Mouse (Mus musculus): ENCODE results near the gene Ms4a1. TPM values are rescaled to one million over a fixed set of nuclear protein-coding genes. Genes with fewer than 3 reads are reported as not detected.
"Not testable (repeated sequence)": the region's sequence is repeated elsewhere in the genome, so short reads cannot be mapped to it uniquely, and the experiment has no call there.

The Ms4a1 gene
- polyA plus RNA-seq, 1 experiment from 2014 or later: 0.91 TPM

GRCm38 (mm10) chr19:11292990-11293389 is 26.9 kb upstream of the Ms4a1 start:
- H3K9ac ChIP-seq (replicated peaks; ENCODE audit: low read depth): no peak overlapping the region; the same call in 1 of the 2 replicates
- no peak for ATAC-seq
- TF ChIP-seq CTCF (IDR thresholded peaks at IDR 0.05) (no peak), EP300 (IDR thresholded peaks at IDR 0.05) (no peak)
- peak overlapping the region; percentile 31 for H3K4me3 ChIP-seq (ENCODE audit: low read depth, low read length)
- no peak overlapping the region for H3K27ac ChIP-seq (ENCODE audit: low read length)
- WGBS: 4% methylated on average over 12 of the region's 12 CpGs
- H3K36me3 ChIP-seq (ENCODE audit: insufficient read depth, low read length): no peaks in the 10 kb centered on the region
- no peaks in the 10 kb centered on the region for H3K27me3 ChIP-seq (replicated peaks; ENCODE audit: insufficient read depth, low read length)
- H3K4me2 ChIP-seq (replicated peaks; ENCODE audit: low read depth, low read length): peak overlapping the region; percentile 52
- H3K9me3 ChIP-seq (ENCODE audit: low read length): no peaks in the 10 kb centered on the region
- peak; percentile 10 for DNase-seq (ENCODE audit: low spot score)
- H3K4me1 ChIP-seq (ENCODE audit: insufficient read depth, low read depth, low read length): no peaks in the 10 kb centered on the region

GRCm38 (mm10) chr19:11283773-11284172 is 17.7 kb upstream of the Ms4a1 start, which contains the start of gene Ms4a5:
Gene Ms4a5, minus strand, starts transcription at chr19:11283873.
- no peak for ATAC-seq
- no peak within 1 kb of the TSS for H3K4me2 ChIP-seq (replicated peaks; ENCODE audit: low read depth, low read length)
- H3K36me3 ChIP-seq (ENCODE audit: insufficient read depth, low read length): no peaks in the 10 kb centered on the region
- DNase-seq (ENCODE audit: low spot score): no peak
- H3K27ac ChIP-seq (ENCODE audit: low read length): no peak within 1 kb of the TSS
- no peaks in the 10 kb centered on the region for H3K9me3 ChIP-seq (ENCODE audit: low read length)
- TF ChIP-seq EP300 (IDR thresholded peaks at IDR 0.05) (no peak), CTCF (IDR thresholded peaks at IDR 0.05) (no peak)
- no peak within 1 kb of the TSS for H3K4me3 ChIP-seq (ENCODE audit: low read depth, low read length)
- H3K27me3 ChIP-seq (replicated peaks; ENCODE audit: insufficient read depth, low read length): no peaks in the 10 kb centered on the region
- H3K9ac ChIP-seq (replicated peaks; ENCODE audit: low read depth): no peak within 1 kb of the TSS
- WGBS: 83% methylated on average over 2 of the region's 2 CpGs
- H3K4me1 ChIP-seq (ENCODE audit: insufficient read depth, low read depth, low read length): no peaks in the 10 kb centered on the region

- no peak for ATAC-seq
- H3K9ac ChIP-seq (replicated peaks; ENCODE audit: low read depth): no peak overlapping the region
- 90% methylated on average over 3 of the region's 3 CpGs for WGBS
- no peak for DNase-seq (ENCODE audit: low spot score)
- H3K27ac ChIP-seq (ENCODE audit: low read length): no peak overlapping the region
- H3K36me3 ChIP-seq (ENCODE audit: insufficient read depth, low read length): no peaks in the 10 kb centered on the region
- no peaks in the 10 kb centered on the region for H3K4me1 ChIP-seq (ENCODE audit: insufficient read depth, low read depth, low read length)
- no peak overlapping the region for H3K4me2 ChIP-seq (replicated peaks; ENCODE audit: low read depth, low read length)
- TF ChIP-seq CTCF (IDR thresholded peaks at IDR 0.05) (no peak), EP300 (IDR thresholded peaks at IDR 0.05) (no peak)
- H3K9me3 ChIP-seq (ENCODE audit: low read length): no peaks in the 10 kb centered on the region
- H3K27me3 ChIP-seq (replicated peaks; ENCODE audit: insufficient read depth, low read length): no peaks in the 10 kb centered on the region
- no peak overlapping the region for H3K4me3 ChIP-seq (ENCODE audit: low read depth, low read length)
Observed at GRCm38 (mm10) chr19:11280223-11280622, 14.2 kb upstream of the Ms4a1 start.

- Histone ChIP-seq H3K36me3 (ENCODE audit: insufficient read depth, low read length) (no peaks in the 10 kb centered on the region), H3K9ac (replicated peaks; ENCODE audit: low read depth) (no peak overlapping the region), H3K4me3 (ENCODE audit: low read depth, low read length) (no peak overlapping the region), H3K4me1 (ENCODE audit: insufficient read depth, low read depth, low read length) (no peaks in the 10 kb centered on the region), H3K27ac (ENCODE audit: low read length) (no peak overlapping the region), H3K9me3 (ENCODE audit: low read length) (no peaks in the 10 kb centered on the region), H3K27me3 (replicated peaks; ENCODE audit: insufficient read depth, low read length) (no peaks in the 10 kb centered on the region), H3K4me2 (replicated peaks; ENCODE audit: low read depth, low read length) (no peak overlapping the region)
- DNase-seq (ENCODE audit: low spot score): peak; percentile 14
- ATAC-seq: no peak
- TF ChIP-seq CTCF (IDR thresholded peaks at IDR 0.05) (no peak), EP300 (IDR thresholded peaks at IDR 0.05) (no peak)
- 23% methylated on average over 5 of the region's 5 CpGs for WGBS
Observed at GRCm38 (mm10) chr19:11276431-11276830, 10.4 kb upstream of the Ms4a1 start.

GRCm38 (mm10) chr19:11266956-11267355 is 915 bp upstream of the Ms4a1 start:
- ATAC-seq (no peak), DNase-seq (ENCODE audit: low spot score) (no peak)
- H3K4me3 ChIP-seq (ENCODE audit: low read depth, low read length): no peak overlapping the region
- H3K9ac ChIP-seq (replicated peaks; ENCODE audit: low read depth): no peak overlapping the region
- TF ChIP-seq EP300 (IDR thresholded peaks at IDR 0.05) (no peak), CTCF (IDR thresholded peaks at IDR 0.05) (no peak)
- H3K9me3 ChIP-seq (ENCODE audit: low read length): no peaks in the 10 kb centered on the region
- WGBS: 72% methylated on average over 4 of the region's 4 CpGs
- no peaks in the 10 kb centered on the region for H3K36me3 ChIP-seq (ENCODE audit: insufficient read depth, low read length)
- no peaks in the 10 kb centered on the region for H3K4me1 ChIP-seq (ENCODE audit: insufficient read depth, low read depth, low read length)
- no peaks in the 10 kb centered on the region for H3K27me3 ChIP-seq (replicated peaks; ENCODE audit: insufficient read depth, low read length)
- no peak overlapping the region for H3K27ac ChIP-seq (ENCODE audit: low read length)
- H3K4me2 ChIP-seq (replicated peaks; ENCODE audit: low read depth, low read length): no peak overlapping the region

GRCm38 (mm10) chr19:11264602-11265185 is 1.3 kb downstream of the Ms4a1 start:
- no peak for DNase-seq (ENCODE audit: low spot score)
- H3K36me3 ChIP-seq (ENCODE audit: insufficient read depth, low read length): no peaks in the 10 kb centered on the region
- no peak overlapping the region for H3K4me3 ChIP-seq (ENCODE audit: low read depth, low read length)
- H3K9ac ChIP-seq (replicated peaks; ENCODE audit: low read depth): no peak overlapping the region
- ATAC-seq: no peak
- H3K27me3 ChIP-seq (replicated peaks; ENCODE audit: insufficient read depth, low read length): no peaks in the 10 kb centered on the region
- no peaks in the 10 kb centered on the region for H3K9me3 ChIP-seq (ENCODE audit: low read length)
- no peaks in the 10 kb centered on the region for H3K4me1 ChIP-seq (ENCODE audit: insufficient read depth, low read depth, low read length)
- H3K4me2 ChIP-seq (replicated peaks; ENCODE audit: low read depth, low read length): no peak overlapping the region
- WGBS: 75% methylated on average over 9 of the region's 9 CpGs
- TF ChIP-seq EP300 (IDR thresholded peaks at IDR 0.05) (no peak), CTCF (IDR thresholded peaks at IDR 0.05) (no peak)
- H3K27ac ChIP-seq (ENCODE audit: low read length): no peak overlapping the region

- DNase-seq (ENCODE audit: low spot score): peak; percentile 12
- Histone ChIP-seq H3K36me3 (ENCODE audit: insufficient read depth, low read length) (no peaks in the 10 kb centered on the region), H3K9me3 (ENCODE audit: low read length) (no peaks in the 10 kb centered on the region), H3K4me3 (ENCODE audit: low read depth, low read length) (no peak overlapping the region), H3K27ac (ENCODE audit: low read length) (no peak overlapping the region), H3K4me1 (ENCODE audit: insufficient read depth, low read depth, low read length) (no peaks in the 10 kb centered on the region), H3K27me3 (replicated peaks; ENCODE audit: insufficient read depth, low read length) (no peaks in the 10 kb centered on the region), H3K9ac (replicated peaks; ENCODE audit: low read depth) (no peak overlapping the region), H3K4me2 (replicated peaks; ENCODE audit: low read depth, low read length) (no peak overlapping the region)
- no peak for ATAC-seq
- 62% methylated on average over 3 of the region's 3 CpGs for WGBS
- TF ChIP-seq CTCF (IDR thresholded peaks at IDR 0.05) (no peak), EP300 (IDR thresholded peaks at IDR 0.05) (no peak)
Observed at GRCm38 (mm10) chr19:11263549-11263948, 2.5 kb downstream of the Ms4a1 start.

GRCm38 (mm10) chr19:11262932-11263331 is 3.1 kb downstream of the Ms4a1 start:
- peak; percentile 10 for DNase-seq (ENCODE audit: low spot score)
- not testable (repeated sequence) for H3K9ac ChIP-seq (replicated peaks; ENCODE audit: low read depth); H3K4me1 ChIP-seq (ENCODE audit: insufficient read depth, low read depth, low read length); H3K4me2 ChIP-seq (replicated peaks; ENCODE audit: low read depth, low read length); H3K27me3 ChIP-seq (replicated peaks; ENCODE audit: insufficient read depth, low read length); H3K9me3 ChIP-seq (ENCODE audit: low read length); H3K36me3 ChIP-seq (ENCODE audit: insufficient read depth, low read length); H3K4me3 ChIP-seq (ENCODE audit: low read depth, low read length); H3K27ac ChIP-seq (ENCODE audit: low read length); ATAC-seq
- 62% methylated on average over 4 of the region's 4 CpGs for WGBS
